Mouse (Mus musculus) splenic B cell, adult 2 months (primary cell): ENCODE data around the gene Arhgap15.

Experiments
- DNase-seq: peaks from one replicate; pipeline ENCODE4 v3.0.0-alpha.2; 2011; ENCODE audit warnings: low read depth, low spot score
- H3K27me3 ChIP-seq: 2 replicates; pipeline ENCODE4 v1.6.1; 2012; ENCODE audit warnings: mild to moderate bottlenecking, low read length, moderate library complexity, mixed read lengths; ENCODE audit not compliant: control insufficient read depth, poor library complexity, insufficient read depth, severe bottlenecking
- H3K36me3 ChIP-seq: 2 replicates; pipeline ENCODE4 v1.6.1; 2012; ENCODE audit warnings: mild to moderate bottlenecking, low read length, moderate library complexity, mixed read lengths; ENCODE audit not compliant: control insufficient read depth, poor library complexity, insufficient read depth, severe bottlenecking

The Arhgap15 gene

DNA sequence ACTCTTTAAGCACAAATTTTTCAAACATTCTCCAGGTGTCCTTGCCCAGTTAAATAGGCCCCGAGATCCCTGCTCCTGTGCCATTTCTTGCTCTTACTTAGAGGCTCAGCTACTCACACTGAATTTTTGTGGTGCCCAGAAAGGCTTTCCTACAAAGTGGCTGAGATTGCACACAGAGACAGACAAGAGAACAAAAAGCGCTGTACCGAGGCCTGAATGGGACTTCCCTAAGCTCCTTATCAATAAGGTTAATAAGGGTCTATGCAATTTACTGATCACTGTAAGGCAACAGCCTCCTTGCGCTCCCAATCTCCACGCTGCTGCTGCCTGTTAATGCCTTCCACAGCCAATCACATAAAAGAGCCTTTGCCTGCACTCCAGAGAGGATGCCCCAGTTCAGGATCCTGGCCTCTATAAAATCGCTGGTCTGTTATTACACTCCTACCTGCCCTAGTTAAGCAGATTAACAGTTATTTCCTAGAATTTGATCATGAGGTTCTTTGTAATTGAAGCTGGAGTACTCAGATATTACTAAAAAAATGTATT, 646.4 kb downstream of the Arhgap15 start:
- H3K36me3 ChIP-seq = no peaks in the 10 kb centered on the region
- no peaks in the 10 kb centered on the region for H3K27me3 ChIP-seq
- DNase-seq = no peak

DNA sequence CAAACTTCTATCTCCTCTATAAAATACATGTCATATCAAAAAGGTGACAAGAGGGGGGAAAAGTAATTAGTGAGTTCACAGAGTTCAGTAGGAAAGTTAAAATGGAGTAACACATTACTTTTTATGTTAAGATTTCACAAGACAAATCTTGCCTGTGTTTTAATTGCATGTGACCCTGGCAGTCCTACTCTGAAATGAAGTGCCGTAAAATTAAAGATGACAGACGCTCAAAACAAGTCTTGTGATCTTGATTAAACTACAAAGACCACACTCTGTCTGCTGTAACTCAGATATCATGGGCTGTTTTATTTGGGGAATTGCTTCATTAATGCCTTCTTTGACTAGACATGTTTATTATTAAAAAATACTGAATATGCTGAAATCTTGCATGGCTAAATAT, 647.0 kb downstream of the Arhgap15 start:
- no peaks in the 10 kb centered on the region for H3K27me3 ChIP-seq

DNA sequence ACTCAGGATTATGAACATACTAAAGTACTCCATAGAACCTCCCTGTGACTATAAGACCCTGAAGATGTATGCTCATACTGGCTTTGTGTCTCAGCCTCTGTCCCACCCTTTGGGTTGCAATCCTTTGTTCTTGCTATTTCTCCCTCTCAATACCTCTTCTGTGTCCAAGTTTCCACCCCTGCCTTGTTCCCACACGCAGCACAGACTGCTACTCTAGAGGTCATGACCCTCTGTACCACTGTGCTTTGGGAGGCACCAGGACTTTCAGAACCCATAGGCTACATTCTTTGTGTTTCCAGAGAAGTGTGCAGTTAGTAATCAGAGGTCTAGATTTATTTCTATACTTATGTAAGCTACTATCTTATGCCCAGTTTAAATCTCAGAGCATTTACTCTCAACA, 648.6 kb downstream of the Arhgap15 start:
- DNase-seq = no peak

More for the DNA sequence above, 647.0 kb downstream of the Arhgap15 start:
- no peaks in the 10 kb centered on the region for H3K36me3 ChIP-seq
- DNase-seq = no peak

DNA sequence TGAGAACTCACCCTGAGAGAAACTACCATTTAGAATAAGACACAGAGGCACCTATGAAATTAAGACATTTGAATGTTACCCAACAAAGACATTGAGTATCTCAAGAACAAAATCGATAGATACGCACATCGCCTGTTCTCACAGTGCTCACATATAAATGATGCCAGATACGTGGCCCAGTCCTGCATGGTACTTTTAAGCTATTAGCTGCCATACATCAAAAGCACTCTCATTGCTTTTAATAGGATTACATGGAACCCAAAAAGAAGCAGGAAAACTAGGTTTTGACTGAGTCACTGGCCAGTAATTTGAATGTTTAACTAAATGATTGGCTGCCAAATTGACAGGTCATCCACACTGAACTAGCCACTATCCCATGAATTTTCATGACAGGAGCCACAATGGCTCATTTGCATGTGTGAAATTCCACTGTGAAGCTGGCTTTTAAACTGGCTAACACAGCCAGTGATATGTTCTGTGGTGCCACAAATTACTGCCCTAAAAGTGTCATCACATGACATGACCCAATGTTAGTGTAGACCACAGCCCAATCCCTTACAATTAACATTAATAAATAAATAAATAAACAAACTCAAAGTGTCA, 649.2 kb downstream of the Arhgap15 start:
- no peaks in the 10 kb centered on the region for H3K36me3 ChIP-seq
- no peaks in the 10 kb centered on the region for H3K27me3 ChIP-seq
- DNase-seq = no peak

More for the DNA sequence above, 648.6 kb downstream of the Arhgap15 start:
- Histone ChIP-seq H3K36me3 (no peaks in the 10 kb centered on the region), H3K27me3 (no peaks in the 10 kb centered on the region)

DNA sequence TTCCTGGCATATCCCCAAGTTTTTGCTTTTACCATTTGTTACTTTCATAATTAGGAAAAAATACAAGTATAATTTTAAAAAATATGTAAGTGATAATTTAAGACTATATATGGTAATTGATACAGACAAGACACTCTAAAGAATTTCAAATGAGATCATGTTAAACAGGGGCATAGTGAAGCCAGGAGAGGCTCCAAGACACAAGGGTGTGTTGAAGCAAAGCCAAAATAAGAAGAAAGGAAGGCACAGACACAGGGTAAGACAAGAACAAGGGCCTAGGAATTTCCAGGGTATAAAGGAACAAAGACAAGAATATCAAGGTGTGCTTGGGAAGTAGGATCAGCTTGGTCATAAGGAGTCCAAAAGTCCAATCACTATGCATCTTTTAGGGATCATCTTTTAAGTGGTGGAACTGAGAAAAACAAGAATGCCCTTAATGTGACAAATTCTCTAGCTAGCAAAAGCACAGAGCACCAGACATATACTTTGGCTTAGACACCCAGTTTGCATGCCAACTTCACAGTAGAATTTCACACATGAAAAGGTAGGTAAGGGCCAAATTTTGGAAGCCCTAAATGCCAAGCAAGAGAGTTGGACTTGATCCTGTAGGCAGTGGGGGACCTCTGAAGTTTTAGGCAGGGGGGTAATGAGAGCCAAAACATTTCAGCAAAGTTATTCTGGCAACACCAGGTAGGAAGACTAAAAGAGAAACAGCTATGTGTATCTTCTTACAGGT, 650.7 kb downstream of the Arhgap15 start:
- DNase-seq = no peak
- Histone ChIP-seq H3K27me3 (no peaks in the 10 kb centered on the region), H3K36me3 (no peaks in the 10 kb centered on the region)

DNA sequence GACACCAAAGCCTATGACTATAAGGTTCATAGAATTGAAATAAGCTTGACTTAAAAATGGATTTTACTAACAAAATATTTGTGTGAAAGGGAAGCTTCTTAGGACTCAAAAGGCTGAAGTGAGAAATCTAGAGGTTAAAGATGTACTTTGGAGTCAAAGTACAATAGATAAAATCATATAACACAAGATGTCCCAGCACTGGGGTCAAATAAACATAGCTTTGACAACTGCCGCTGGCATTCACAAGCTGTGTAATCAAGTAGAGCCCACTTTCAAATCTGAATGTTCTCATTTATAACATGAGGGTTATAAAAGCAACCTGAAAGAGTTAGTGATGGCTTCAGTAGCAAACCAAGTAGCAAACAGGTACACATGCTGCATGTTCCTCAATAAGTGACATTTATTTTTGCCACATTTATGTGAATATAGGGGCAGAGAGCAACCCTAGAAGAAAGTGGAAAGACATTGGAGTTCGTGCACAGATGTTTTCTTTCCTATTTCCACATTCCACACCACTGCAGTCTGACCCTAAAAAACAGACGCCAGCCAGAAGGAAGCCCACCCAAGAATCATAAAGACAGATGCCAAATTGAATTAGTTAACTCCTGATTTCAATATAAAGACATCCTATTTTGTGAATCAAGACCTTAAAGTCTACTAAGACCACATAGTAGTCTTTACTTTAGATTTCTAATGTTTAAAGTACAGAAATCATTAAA, 653.2 kb downstream of the Arhgap15 start:
- Histone ChIP-seq H3K27me3 (no peaks in the 10 kb centered on the region), H3K36me3 (no peaks in the 10 kb centered on the region)
- DNase-seq = no peak

DNA sequence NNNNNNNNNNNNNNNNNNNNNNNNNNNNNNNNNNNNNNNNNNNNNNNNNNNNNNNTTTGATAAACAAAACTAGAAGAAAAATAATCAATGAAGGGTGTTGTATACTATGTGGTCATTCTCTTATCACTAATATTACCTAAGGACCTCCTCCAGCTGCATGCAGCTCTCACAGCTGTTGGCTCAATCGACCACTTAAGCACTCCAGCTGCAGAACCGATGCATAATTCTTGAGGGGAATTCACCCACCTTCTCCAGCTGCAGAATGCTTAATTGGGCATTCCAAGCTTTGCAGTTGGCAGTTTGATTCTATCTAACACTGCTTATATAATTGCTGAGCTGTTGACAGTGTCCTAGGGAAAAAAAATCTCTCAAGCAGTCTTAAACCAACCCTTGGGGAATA, 663.0 kb downstream of the Arhgap15 start:
- Histone ChIP-seq H3K27me3 (no peaks in the 10 kb centered on the region), H3K36me3 (no peaks in the 10 kb centered on the region)
- no peak for DNase-seq

DNA sequence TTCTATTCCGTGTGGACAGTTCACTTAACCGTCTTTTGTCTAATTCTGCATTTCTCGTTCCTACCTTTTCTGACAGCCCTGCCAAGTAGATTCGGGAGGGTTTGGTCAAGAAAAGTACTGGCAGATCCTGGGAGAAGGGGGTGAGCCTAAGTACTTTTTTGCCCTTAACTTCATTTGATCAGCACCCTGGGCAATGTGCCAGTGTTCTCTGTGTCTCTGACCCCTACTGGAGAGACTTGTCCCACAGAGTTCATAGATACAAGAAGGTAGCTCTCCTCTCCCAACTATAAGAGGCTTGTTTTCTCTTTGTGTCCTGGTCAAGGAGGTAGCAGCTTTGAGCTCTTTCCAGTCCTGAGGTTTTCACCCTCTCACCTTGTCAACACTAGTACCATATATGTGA, 667.7 kb downstream of the Arhgap15 start:
- Histone ChIP-seq H3K36me3 (no peaks in the 10 kb centered on the region), H3K27me3 (no peaks in the 10 kb centered on the region)
- no peak for DNase-seq

DNA sequence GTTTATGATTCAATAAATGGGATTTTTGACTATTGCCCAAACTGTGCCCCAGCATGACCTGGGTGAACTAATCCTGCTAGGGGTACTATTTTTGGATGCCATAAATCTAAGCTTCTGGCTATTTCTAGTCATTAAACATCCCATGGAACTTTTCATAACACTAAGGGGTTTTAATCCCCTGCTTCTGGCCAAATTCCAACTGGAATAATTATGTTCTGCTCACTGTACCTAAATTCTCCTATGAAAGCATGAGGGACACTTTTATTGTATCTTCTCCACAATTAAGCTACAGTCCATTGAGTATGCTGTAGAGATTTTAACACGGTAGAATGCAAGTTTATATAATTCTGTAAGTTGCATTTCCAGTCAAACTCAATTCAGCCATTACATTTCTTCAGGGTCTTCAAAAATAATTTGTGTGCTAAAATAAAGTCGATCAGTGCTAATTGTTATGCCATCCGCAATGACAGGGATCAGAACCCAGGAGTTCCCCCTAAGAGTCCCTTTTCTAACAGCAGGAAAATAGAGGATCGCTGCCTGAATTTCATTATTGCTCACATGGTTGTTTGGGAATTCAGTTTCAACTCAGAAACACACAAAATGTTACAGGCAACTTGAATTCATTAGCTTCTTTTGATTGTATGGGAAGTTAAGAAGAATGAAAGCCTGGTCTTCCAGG, 671.1 kb downstream of the Arhgap15 start:
- DNase-seq = no peak
- Histone ChIP-seq H3K27me3 (no peaks in the 10 kb centered on the region), H3K36me3 (no peaks in the 10 kb centered on the region)

DNA sequence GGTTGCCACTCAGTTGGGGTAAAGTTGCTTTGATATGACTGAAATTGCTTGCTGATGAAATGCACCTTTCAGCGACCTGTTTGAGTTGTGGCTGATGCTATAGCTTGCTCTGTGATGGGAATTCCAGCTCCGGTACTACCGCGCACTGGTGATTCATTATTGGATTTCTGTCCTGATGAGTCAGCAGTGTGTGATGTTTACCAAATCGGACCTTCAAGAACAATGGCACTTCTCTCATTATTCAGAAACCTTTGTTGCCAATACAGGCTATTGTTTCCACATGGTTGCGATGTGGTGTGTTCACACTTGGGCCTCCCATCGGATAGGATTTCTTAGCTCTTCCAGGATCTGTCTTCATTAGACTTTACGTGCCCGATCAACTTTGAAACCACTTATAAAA, 681.9 kb downstream of the Arhgap15 start:
- no peaks in the 10 kb centered on the region for H3K27me3 ChIP-seq
- no peak for DNase-seq
- H3K36me3 ChIP-seq = no peaks in the 10 kb centered on the region

DNA sequence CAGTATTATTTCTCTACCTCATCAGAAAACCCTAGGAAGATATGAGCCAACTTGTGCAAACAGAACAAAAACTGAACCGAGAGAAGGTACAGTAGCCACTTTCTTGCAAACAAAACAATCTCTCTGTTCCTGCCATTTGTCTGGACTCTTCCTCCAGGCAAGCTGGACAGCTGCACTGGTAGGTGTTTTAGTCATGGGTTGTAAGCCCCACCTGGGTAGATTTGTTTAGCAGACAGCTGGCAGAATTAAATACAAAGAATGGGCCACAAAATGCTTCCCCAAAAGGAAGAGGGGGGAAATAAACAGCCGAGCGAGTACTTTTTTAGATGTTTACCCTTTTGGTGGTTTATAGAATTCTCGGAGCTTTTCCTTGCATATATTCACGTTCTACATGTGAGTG, 688.0 kb downstream of the Arhgap15 start:
- Histone ChIP-seq H3K36me3 (no peaks in the 10 kb centered on the region), H3K27me3 (no peaks in the 10 kb centered on the region)
- DNase-seq = no peak

DNA sequence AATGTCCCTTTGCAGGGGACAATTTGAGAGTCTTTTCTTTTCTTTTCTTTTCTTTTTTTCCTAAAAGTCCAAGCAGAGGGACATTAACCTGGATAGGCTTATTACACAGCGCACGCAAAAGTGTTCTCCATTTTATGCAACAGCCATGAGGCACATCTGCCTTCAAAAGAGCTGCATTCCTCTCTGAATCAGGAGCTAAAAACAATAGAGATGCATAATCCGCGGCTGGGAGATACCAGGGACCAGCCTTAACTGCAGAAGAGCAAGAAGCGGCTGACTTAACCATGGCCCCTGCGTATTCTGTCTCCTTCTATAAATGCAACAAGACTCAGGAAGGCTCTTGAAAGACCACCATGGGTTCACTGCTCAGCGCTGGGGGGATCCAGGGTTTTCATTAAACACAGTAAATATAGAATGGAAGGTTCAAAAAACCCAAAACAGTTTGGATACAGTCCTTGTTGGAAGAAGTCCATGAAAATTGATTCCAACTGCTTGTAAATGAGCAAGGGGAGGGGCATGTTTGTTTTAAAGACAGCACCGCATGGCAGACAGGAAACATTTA, 689.0 kb downstream of the Arhgap15 start:
- DNase-seq = no peak
- no peaks in the 10 kb centered on the region for H3K36me3 ChIP-seq
- no peaks in the 10 kb centered on the region for H3K27me3 ChIP-seq

DNA sequence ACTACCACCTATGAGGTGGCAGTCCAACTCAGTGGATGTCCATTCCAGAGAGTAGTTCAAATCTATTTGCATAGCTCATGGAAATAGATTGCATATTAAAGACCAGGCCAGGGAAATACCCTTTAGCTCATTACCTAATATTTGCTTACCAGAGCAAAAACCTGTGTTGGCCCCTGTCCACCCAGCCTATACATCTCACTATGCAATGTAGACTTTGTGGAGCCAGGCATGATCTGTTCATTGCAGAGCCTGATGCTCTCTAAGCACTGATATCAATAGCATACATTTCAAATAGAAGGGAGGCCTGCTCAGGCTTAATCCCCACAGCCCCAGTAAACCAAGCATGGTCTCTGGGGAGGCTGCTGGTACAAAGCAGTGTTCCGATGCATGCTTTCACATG, 689.4 kb downstream of the Arhgap15 start:
- no peaks in the 10 kb centered on the region for H3K27me3 ChIP-seq
- no peaks in the 10 kb centered on the region for H3K36me3 ChIP-seq
- no peak for DNase-seq

DNA sequence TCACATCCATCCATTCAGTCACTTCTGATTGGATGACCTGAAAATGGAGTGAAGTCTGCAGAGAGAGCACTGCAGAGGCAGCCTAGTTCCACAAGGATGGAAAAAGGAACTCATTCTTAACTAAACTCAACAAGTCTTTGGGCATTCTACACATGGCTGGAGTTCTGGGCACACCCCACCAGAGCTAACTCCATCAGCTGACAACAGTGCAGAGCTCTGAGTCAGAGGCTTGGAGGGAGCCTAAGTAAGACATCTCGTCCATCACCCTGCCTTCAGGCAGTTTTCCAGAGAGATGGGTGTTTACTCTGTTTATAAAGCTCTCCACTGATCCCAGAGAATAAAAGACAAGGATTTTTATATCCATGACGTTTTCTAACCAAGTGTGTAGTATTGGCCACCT, 696.3 kb downstream of the Arhgap15 start:
- no peaks in the 10 kb centered on the region for H3K27me3 ChIP-seq
- no peaks in the 10 kb centered on the region for H3K36me3 ChIP-seq
- no peak for DNase-seq
